Mouse (Mus musculus): ENCODE results near the gene 4931414P19Rik. TPM values are rescaled to one million over a fixed set of nuclear protein-coding genes. Genes with fewer than 3 reads are reported as not detected.

4931414P19Rik gene
- polyA plus RNA-seq, 1 experiment: 8.4 TPM

- Histone ChIP-seq H3K27me3 (ENCODE audit: control insufficient read depth, insufficient read depth, low read length, poor library complexity, severe bottlenecking) (no peaks in the 10 kb centered on the region), H3K9ac (ENCODE audit: low read depth, poor library complexity, severe bottlenecking) (peak overlapping the region; percentile 79), H3K4me3 (ENCODE audit: low read depth, low read length) (peak overlapping the region; percentile 88), H3K27ac (ENCODE audit: insufficient read depth, low read length) (peak overlapping the region; percentile 63; the same call in 1 of the 2 replicates), H3K36me3 (ENCODE audit: control insufficient read depth, insufficient read depth, low read length, poor library complexity, severe bottlenecking) (no peaks in the 10 kb centered on the region), H3K9me3 (replicated peaks; ENCODE audit: control insufficient read depth, insufficient read depth, low read length, poor library complexity, severe bottlenecking) (no peaks in the 10 kb centered on the region), H3K4me1 (ENCODE audit: control insufficient read depth, insufficient read depth, low read length) (peaks cover 3% of the 10 kb centered on the region)
- TF ChIP-seq POLR2A (IDR thresholded peaks at IDR 0.05; ENCODE audit: insufficient read depth, low read length) (no peak), CTCF (IDR thresholded peaks at IDR 0.05; ENCODE audit: low read depth, low read length) (no peak), EP300 (IDR thresholded peaks at IDR 0.05; ENCODE audit: insufficient read depth, low read depth, low read length) (no peak)
These were observed 3.2 kb downstream of the 4931414P19Rik start for GRCm38 (mm10) chr14:54602613-54603012.

GRCm38 (mm10) chr14:54601601-54602000, 4.2 kb downstream of the 4931414P19Rik start:
- no peak for TF ChIP-seq EP300 (IDR thresholded peaks at IDR 0.05; ENCODE audit: insufficient read depth, low read depth, low read length)
- no peak for TF ChIP-seq CTCF (IDR thresholded peaks at IDR 0.05; ENCODE audit: low read depth, low read length)
- no peak for TF ChIP-seq POLR2A (IDR thresholded peaks at IDR 0.05; ENCODE audit: insufficient read depth, low read length)
- no peak overlapping the region for H3K27ac ChIP-seq (ENCODE audit: insufficient read depth, low read length)
- no peaks in the 10 kb centered on the region for H3K36me3 ChIP-seq (ENCODE audit: control insufficient read depth, insufficient read depth, low read length, poor library complexity, severe bottlenecking)
- no peaks in the 10 kb centered on the region for H3K27me3 ChIP-seq (ENCODE audit: control insufficient read depth, insufficient read depth, low read length, poor library complexity, severe bottlenecking)
- H3K4me3 ChIP-seq (ENCODE audit: low read depth, low read length): no peak overlapping the region
- peaks cover 3% of the 10 kb centered on the region for H3K4me1 ChIP-seq (ENCODE audit: control insufficient read depth, insufficient read depth, low read length)
- no peaks in the 10 kb centered on the region for H3K9me3 ChIP-seq (replicated peaks; ENCODE audit: control insufficient read depth, insufficient read depth, low read length, poor library complexity, severe bottlenecking)
- no peak overlapping the region for H3K9ac ChIP-seq (ENCODE audit: low read depth, poor library complexity, severe bottlenecking)

- H3K4me1 ChIP-seq (ENCODE audit: control insufficient read depth, insufficient read depth, low read length): peaks cover 6% of the 10 kb centered on the region
- TF ChIP-seq EP300 (IDR thresholded peaks at IDR 0.05; ENCODE audit: insufficient read depth, low read depth, low read length) (no peak), CTCF (IDR thresholded peaks at IDR 0.05; ENCODE audit: low read depth, low read length) (peak; percentile 83), POLR2A (IDR thresholded peaks at IDR 0.05; ENCODE audit: insufficient read depth, low read length) (no peak)
These were observed 8.7 kb downstream of the 4931414P19Rik start for GRCm38 (mm10) chr14:54597084-54597483.

GRCm38 (mm10) chr14:54594631-54595414, 11.0 kb downstream of the 4931414P19Rik start:
- Histone ChIP-seq H3K27me3 (ENCODE audit: control insufficient read depth, insufficient read depth, low read length, poor library complexity, severe bottlenecking) (no peaks in the 10 kb centered on the region), H3K4me3 (ENCODE audit: low read depth, low read length) (peak overlapping the region; percentile 44), H3K9me3 (replicated peaks; ENCODE audit: control insufficient read depth, insufficient read depth, low read length, poor library complexity, severe bottlenecking) (no peaks in the 10 kb centered on the region), H3K27ac (ENCODE audit: insufficient read depth, low read length) (no peak overlapping the region), H3K9ac (ENCODE audit: low read depth, poor library complexity, severe bottlenecking) (peak overlapping the region; percentile 60), H3K4me1 (ENCODE audit: control insufficient read depth, insufficient read depth, low read length) (peaks cover 6% of the 10 kb centered on the region), H3K36me3 (ENCODE audit: control insufficient read depth, insufficient read depth, low read length, poor library complexity, severe bottlenecking) (no peaks in the 10 kb centered on the region)
- TF ChIP-seq POLR2A (IDR thresholded peaks at IDR 0.05; ENCODE audit: insufficient read depth, low read length) (no peak), CTCF (IDR thresholded peaks at IDR 0.05; ENCODE audit: low read depth, low read length) (no peak), EP300 (IDR thresholded peaks at IDR 0.05; ENCODE audit: insufficient read depth, low read depth, low read length) (no peak)

More at GRCm38 (mm10) chr14:54597084-54597483, 8.7 kb downstream of the 4931414P19Rik start:
- no peaks in the 10 kb centered on the region for H3K36me3 ChIP-seq (ENCODE audit: control insufficient read depth, insufficient read depth, low read length, poor library complexity, severe bottlenecking)
- no peak overlapping the region for H3K27ac ChIP-seq (ENCODE audit: insufficient read depth, low read length)
- H3K9me3 ChIP-seq (replicated peaks; ENCODE audit: control insufficient read depth, insufficient read depth, low read length, poor library complexity, severe bottlenecking): no peaks in the 10 kb centered on the region
- H3K9ac ChIP-seq (ENCODE audit: low read depth, poor library complexity, severe bottlenecking): no peak overlapping the region
- H3K27me3 ChIP-seq (ENCODE audit: control insufficient read depth, insufficient read depth, low read length, poor library complexity, severe bottlenecking): no peaks in the 10 kb centered on the region
- no peak overlapping the region for H3K4me3 ChIP-seq (ENCODE audit: low read depth, low read length)

- peaks cover 6% of the 10 kb centered on the region for H3K4me1 ChIP-seq (ENCODE audit: control insufficient read depth, insufficient read depth, low read length)
- H3K36me3 ChIP-seq (ENCODE audit: control insufficient read depth, insufficient read depth, low read length, poor library complexity, severe bottlenecking): no peaks in the 10 kb centered on the region
- H3K4me3 ChIP-seq (ENCODE audit: low read depth, low read length): no peak overlapping the region
- no peak overlapping the region for H3K27ac ChIP-seq (ENCODE audit: insufficient read depth, low read length)
- no peaks in the 10 kb centered on the region for H3K27me3 ChIP-seq (ENCODE audit: control insufficient read depth, insufficient read depth, low read length, poor library complexity, severe bottlenecking)
- no peaks in the 10 kb centered on the region for H3K9me3 ChIP-seq (replicated peaks; ENCODE audit: control insufficient read depth, insufficient read depth, low read length, poor library complexity, severe bottlenecking)
- TF ChIP-seq POLR2A (IDR thresholded peaks at IDR 0.05; ENCODE audit: insufficient read depth, low read length) (no peak), CTCF (IDR thresholded peaks at IDR 0.05; ENCODE audit: low read depth, low read length) (peak; percentile 61)
- no peak overlapping the region for H3K9ac ChIP-seq (ENCODE audit: low read depth, poor library complexity, severe bottlenecking)
These were observed 11.7 kb downstream of the 4931414P19Rik start for GRCm38 (mm10) chr14:54594055-54594454.

- Histone ChIP-seq H3K27ac (ENCODE audit: insufficient read depth, low read length) (0 out of 2 replicates have a peak overlapping the region, but pooled peaks have one; percentile 17), H3K4me1 (ENCODE audit: control insufficient read depth, insufficient read depth, low read length) (peaks cover 6% of the 10 kb centered on the region), H3K27me3 (ENCODE audit: control insufficient read depth, insufficient read depth, low read length, poor library complexity, severe bottlenecking) (no peaks in the 10 kb centered on the region), H3K9me3 (replicated peaks; ENCODE audit: control insufficient read depth, insufficient read depth, low read length, poor library complexity, severe bottlenecking) (no peaks in the 10 kb centered on the region), H3K4me3 (ENCODE audit: low read depth, low read length) (no peak overlapping the region), H3K9ac (ENCODE audit: low read depth, poor library complexity, severe bottlenecking) (no peak overlapping the region), H3K36me3 (ENCODE audit: control insufficient read depth, insufficient read depth, low read length, poor library complexity, severe bottlenecking) (no peaks in the 10 kb centered on the region)
- TF ChIP-seq EP300 (IDR thresholded peaks at IDR 0.05; ENCODE audit: insufficient read depth, low read depth, low read length): no peak
- TF ChIP-seq CTCF (IDR thresholded peaks at IDR 0.05; ENCODE audit: low read depth, low read length): no peak
- TF ChIP-seq POLR2A (IDR thresholded peaks at IDR 0.05; ENCODE audit: insufficient read depth, low read length): no peak
These were observed 13.4 kb downstream of the 4931414P19Rik start for GRCm38 (mm10) chr14:54592319-54592934.
